Mouse (Mus musculus) testis, adult 2 months (tissue): ENCODE measurements around the gene Aprt. TPM values are rescaled to one million over a fixed set of nuclear protein-coding genes. Genes with fewer than 3 reads are reported as not detected.

ENCODE experiments used
- H3K27ac ChIP-seq: fragments of 200-500 bp; 2 replicates; pipeline ENCODE4 v1.5.1; 2012; ENCODE audit warnings: low read depth, low read length; ENCODE audit not compliant: control insufficient read depth, insufficient read depth
- H3K27me3 ChIP-seq: fragments of 200-500 bp; 2 replicates; pipeline ENCODE4 v1.6.1; 2012; ENCODE audit warnings: mild to moderate bottlenecking, low read length, moderate library complexity; ENCODE audit not compliant: control insufficient read depth, insufficient read depth
- H3K36me3 ChIP-seq: fragments of 200-500 bp; 2 replicates; pipeline ENCODE4 v1.6.1; 2012; ENCODE audit warnings: mild to moderate bottlenecking, low read length; ENCODE audit not compliant: control insufficient read depth, insufficient read depth
- H3K4me1 ChIP-seq: fragments of 200-500 bp; 2 replicates; pipeline ENCODE4 v1.6.1; 2012; ENCODE audit warnings: low read length; ENCODE audit not compliant: control insufficient read depth, insufficient read depth
- H3K4me3 ChIP-seq: fragments of 200-500 bp; 2 replicates; pipeline ENCODE4 v1.5.1; 2012; ENCODE audit warnings: low read depth, mild to moderate bottlenecking, low read length, moderate library complexity, mixed read lengths; ENCODE audit not compliant: control insufficient read depth
- CTCF ChIP-seq: fragments of 200-500 bp; IDR thresholded peaks from 2 replicates; pipeline ENCODE4 v1.5.1; 2012; ENCODE audit warnings: low read depth, mild to moderate bottlenecking, inconsistent platforms, low read length, moderate library complexity; ENCODE audit not compliant: control insufficient read depth, insufficient read depth, insufficient replicate concordance
- POLR2A ChIP-seq: fragments of 200-500 bp; IDR thresholded peaks from 2 replicates; pipeline ENCODE4 v1.6.1; 2012; ENCODE audit warnings: low read depth, mild to moderate bottlenecking, inconsistent platforms, low read length, moderate library complexity; ENCODE audit not compliant: control insufficient read depth
- polyA plus RNA-seq: library from polyadenylated mRNA; depleted of rRNA; stranded (reverse); fragments of >200 nt; gene quantifications from 2 replicates; pipeline ENCODE4 v1.2.3, GENCODE M21; 2012

Gene Aprt
- polyA plus RNA-seq, 1 experiment: 267 TPM

GRCm38 (mm10) chr8:122538310-122539076 is 38.2 kb downstream of the Aprt start:
- Histone ChIP-seq H3K36me3 (no peaks in the 10 kb centered on the region), H3K4me3 (no peak overlapping the region), H3K27me3 (no peaks in the 10 kb centered on the region), H3K27ac (no peak overlapping the region), H3K4me1 (peaks cover 8% of the 10 kb centered on the region)
- TF ChIP-seq POLR2A: no peak

GRCm38 (mm10) chr8:122537812-122538211 is 38.9 kb downstream of the Aprt start:
- no peak overlapping the region for H3K27ac ChIP-seq
- no peaks in the 10 kb centered on the region for H3K27me3 ChIP-seq
- H3K4me1 ChIP-seq: peaks cover 8% of the 10 kb centered on the region
- TF ChIP-seq POLR2A: no peak
- TF ChIP-seq CTCF: no peak
- no peak overlapping the region for H3K4me3 ChIP-seq
- H3K36me3 ChIP-seq: no peaks in the 10 kb centered on the region

- Histone ChIP-seq H3K27ac (peak overlapping the region; percentile 52), H3K27me3 (no peaks in the 10 kb centered on the region), H3K36me3 (no peaks in the 10 kb centered on the region), H3K4me1 (peaks cover 8% of the 10 kb centered on the region), H3K4me3 (no peak overlapping the region)
- TF ChIP-seq POLR2A (no peak), CTCF (no peak)
Measured at GRCm38 (mm10) chr8:122537033-122537432, 39.7 kb downstream of the Aprt start.

- Histone ChIP-seq H3K27me3 (no peaks in the 10 kb centered on the region), H3K4me3 (no peak overlapping the region), H3K27ac (no peak overlapping the region), H3K4me1 (no peaks in the 10 kb centered on the region; the same call in 1 of the 2 replicates), H3K36me3 (no peaks in the 10 kb centered on the region)
- TF ChIP-seq CTCF (no peak), POLR2A (no peak)
Measured at GRCm38 (mm10) chr8:122531312-122531711, 45.4 kb downstream of the Aprt start.

- H3K4me3 ChIP-seq: no peak overlapping the region
- no peak overlapping the region for H3K27ac ChIP-seq
- H3K36me3 ChIP-seq: no peaks in the 10 kb centered on the region
- H3K27me3 ChIP-seq: no peaks in the 10 kb centered on the region
- TF ChIP-seq CTCF: no peak
- no peaks in the 10 kb centered on the region; the same call in 1 of the 2 replicates for H3K4me1 ChIP-seq
Measured at GRCm38 (mm10) chr8:122529159-122529558, 47.5 kb downstream of the Aprt start.

GRCm38 (mm10) chr8:122527937-122528336 is 48.8 kb downstream of the Aprt start:
- no peaks in the 10 kb centered on the region; the same call in 1 of the 2 replicates for H3K4me1 ChIP-seq
- H3K36me3 ChIP-seq: no peaks in the 10 kb centered on the region
- H3K4me3 ChIP-seq: peak overlapping the region; percentile 52
- TF ChIP-seq POLR2A (no peak), CTCF (no peak)
- H3K27ac ChIP-seq: no peak overlapping the region
- H3K27me3 ChIP-seq: no peaks in the 10 kb centered on the region

GRCm38 (mm10) chr8:122526526-122527170 is 50.1 kb downstream of the Aprt start:
- H3K36me3 ChIP-seq: no peaks in the 10 kb centered on the region
- no peaks in the 10 kb centered on the region; the same call in 1 of the 2 replicates for H3K4me1 ChIP-seq
- H3K27ac ChIP-seq: no peak overlapping the region
- TF ChIP-seq POLR2A: no peak
- no peak for TF ChIP-seq CTCF
- H3K27me3 ChIP-seq: no peaks in the 10 kb centered on the region
- no peak overlapping the region for H3K4me3 ChIP-seq

- Histone ChIP-seq H3K36me3 (no peaks in the 10 kb centered on the region), H3K4me3 (no peak overlapping the region), H3K27ac (no peak overlapping the region), H3K4me1 (no peaks in the 10 kb centered on the region; the same call in 1 of the 2 replicates), H3K27me3 (no peaks in the 10 kb centered on the region)
- TF ChIP-seq CTCF: no peak
- no peak for TF ChIP-seq POLR2A
Measured at GRCm38 (mm10) chr8:122526084-122526483, 50.6 kb downstream of the Aprt start.
